Mouse (Mus musculus): ENCODE measurements around the gene Arhgap11a.

Gene Arhgap11a

DNA sequence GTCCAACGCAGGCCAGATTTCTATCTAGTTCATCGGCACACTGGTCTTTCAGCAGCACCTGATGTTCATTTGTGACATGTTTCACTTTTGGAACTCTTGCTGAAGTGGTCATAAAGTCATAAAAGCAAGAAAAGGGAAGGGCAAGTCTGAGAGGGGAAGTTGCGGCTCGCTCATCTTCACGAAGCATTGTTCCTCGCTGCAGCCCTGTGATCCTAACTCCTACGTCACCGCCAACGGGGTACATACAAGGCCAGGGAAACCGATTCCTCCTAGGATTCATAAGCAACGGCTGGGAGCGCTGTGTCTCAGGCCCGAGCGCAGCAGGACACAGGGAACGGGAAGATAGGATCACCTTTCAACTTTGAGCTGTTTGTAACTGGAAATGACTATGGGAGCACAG lies 28.3 kb downstream of the Arhgap11a start:
- no peak for DNase-seq (ENCODE audit: extremely low spot score, low read depth, low spot score)

DNA sequence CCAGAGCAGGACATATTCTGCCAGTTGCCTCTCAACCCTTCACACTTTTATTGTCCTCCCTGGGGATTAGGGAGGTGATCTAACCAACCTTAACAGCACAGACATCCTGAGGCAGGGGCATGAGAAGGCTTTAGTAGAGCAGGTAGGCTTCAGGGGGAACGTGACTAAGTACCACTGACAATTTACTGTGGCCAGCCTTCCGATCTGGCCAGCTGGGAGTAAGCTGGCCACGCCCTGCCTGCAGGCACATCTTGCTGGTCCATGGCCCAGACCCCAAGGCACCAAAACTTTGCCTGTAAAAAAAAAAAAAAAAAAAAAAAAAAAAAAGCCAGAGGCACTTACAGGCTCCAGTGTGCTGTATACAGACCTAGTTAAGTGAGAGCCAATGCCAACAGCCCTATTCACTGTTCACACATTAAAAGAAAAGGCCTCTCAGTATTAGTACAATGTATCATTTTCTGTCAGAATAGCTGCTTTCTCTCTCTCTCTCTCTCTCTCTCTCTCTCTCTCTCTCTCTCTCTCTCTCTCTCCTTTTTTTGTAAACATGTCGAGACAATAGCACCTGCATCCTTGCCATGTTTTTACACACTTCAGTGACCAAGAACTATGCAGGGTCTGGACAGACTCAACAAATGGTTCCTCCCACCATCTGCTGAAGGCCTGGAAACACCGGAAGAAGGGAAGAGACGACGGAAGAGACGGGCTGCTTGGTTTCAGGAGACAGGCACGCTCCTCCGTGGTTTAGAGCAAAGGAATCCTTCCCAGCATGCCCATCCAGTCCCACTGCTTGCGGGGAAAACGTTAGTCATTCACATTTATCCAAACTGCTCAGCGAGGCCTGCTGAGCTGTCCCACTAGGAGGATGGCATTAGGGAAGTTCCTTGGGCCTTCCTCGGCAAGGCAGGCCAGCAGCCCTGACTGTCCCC lies 30.5 kb downstream of the Arhgap11a start:
- no peak for DNase-seq (ENCODE audit: extremely low spot score, low read depth, low spot score)

DNA sequence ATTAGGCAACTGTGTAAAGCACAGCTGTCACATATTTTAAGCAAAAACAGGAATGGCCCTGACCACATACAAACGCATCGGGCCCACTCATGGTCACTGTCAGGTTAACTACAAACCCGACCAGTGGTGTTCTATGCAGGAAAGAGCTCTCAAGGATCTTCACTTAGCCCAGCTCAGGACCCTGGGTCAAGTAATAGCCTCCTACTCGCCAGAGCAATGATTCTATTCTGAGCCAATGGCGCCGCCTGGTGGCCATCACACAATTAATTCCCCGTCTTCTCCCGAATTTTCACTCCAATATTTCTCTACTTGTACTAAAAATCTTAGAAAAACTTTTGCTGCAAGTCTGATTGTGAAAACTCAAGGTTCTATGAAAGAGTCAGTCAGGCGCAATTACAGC lies 40.8 kb downstream of the Arhgap11a start:
- peak; percentile 72 for DNase-seq (ENCODE audit: extremely low spot score, low read depth, low spot score)

- no peak for DNase-seq (ENCODE audit: extremely low spot score, low read depth, low spot score)
Measured at GRCm38 (mm10) chr2:113806851-113807577, 41.4 kb downstream of the Arhgap11a start.

DNA sequence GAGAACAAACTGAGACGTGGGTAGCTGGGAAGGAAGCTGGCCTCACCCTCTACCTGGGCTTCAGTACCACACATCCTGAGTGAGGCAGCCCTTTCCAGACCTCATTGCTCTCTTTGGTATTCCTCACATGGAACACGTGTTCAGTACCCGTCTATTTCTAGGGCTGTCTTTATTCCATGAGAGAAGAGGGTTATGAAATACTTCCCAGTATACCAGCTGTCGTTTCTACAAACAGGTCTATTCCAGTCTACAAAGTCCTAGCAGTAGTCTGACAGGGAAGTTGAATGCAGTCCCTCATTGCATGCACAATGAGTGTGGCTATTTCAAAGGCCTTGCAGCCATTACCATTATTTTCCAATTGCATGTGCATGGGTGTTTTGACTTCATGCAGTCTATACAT lies 42.7 kb downstream of the Arhgap11a start:
- DNase-seq (ENCODE audit: extremely low spot score, low read depth, low spot score) = no peak

DNA sequence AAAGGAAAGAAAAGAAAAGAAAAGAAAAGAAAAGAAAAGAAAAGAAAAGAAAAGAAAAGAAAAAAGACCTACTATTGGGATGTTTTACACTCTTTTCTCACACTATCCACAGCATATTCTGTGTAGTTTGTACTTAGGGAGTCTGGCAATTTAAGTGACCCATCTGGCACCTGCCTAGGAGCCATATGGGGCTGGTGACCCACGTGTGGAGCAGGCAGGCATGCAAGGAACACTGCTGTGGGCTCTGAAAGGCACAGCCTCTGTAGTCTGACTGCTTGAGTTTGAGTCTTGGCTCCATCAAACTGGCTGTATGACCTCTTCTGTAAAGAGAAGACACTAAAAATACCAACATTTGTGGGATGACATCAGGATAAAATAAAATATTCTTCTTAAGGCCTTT lies 44.7 kb downstream of the Arhgap11a start:
- no peak for DNase-seq (ENCODE audit: extremely low spot score, low read depth, low spot score)

- DNase-seq (ENCODE audit: extremely low spot score, low read depth, low spot score) = no peak
Measured at GRCm38 (mm10) chr2:113800846-113801245, 47.6 kb downstream of the Arhgap11a start.

DNA sequence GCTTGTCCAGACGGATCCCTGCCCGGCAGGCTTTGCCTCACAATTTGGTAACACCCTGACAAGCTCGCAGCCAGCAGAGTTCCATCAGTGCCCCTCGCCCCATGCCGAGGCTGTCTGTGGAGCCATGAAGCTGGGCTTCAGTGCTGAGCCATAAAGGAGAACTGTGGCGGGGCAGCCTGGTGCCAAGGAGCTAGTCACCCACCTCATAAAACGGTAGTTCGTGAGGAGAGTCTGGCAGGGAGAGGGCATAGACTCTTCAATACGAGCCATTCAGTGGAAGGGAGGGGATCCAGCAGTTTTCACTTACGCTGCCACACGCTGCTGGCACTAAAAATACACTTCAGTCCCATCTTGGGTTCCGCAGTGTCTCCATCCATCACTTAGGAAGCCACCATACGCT lies 49.9 kb downstream of the Arhgap11a start:
- DNase-seq (ENCODE audit: extremely low spot score, low read depth, low spot score) = no peak

GRCm38 (mm10) chr2:113795186-113795585 lies 53.3 kb downstream of the Arhgap11a start:
- DNase-seq (ENCODE audit: extremely low spot score, low read depth, low spot score) = no peak

DNA sequence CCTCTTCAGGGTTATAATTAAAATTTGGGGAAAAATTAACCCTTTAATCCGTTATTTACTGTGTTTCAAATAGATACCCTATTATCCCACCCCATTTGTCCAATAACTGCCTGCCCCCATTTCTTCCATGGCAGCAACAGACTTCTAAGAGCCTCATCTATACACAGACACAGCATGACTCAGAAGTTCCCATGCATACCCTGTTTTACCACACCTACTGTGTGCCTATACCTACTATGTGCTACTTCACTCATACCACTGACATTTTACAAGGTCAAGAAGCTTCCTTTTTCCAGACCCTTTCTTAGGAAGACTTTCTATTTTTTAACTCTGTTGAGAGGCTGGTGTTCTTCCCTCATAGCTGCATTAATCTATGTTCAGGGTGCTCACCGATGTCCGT lies 54.9 kb downstream of the Arhgap11a start:
- no peak for DNase-seq (ENCODE audit: extremely low spot score, low read depth, low spot score)

DNA sequence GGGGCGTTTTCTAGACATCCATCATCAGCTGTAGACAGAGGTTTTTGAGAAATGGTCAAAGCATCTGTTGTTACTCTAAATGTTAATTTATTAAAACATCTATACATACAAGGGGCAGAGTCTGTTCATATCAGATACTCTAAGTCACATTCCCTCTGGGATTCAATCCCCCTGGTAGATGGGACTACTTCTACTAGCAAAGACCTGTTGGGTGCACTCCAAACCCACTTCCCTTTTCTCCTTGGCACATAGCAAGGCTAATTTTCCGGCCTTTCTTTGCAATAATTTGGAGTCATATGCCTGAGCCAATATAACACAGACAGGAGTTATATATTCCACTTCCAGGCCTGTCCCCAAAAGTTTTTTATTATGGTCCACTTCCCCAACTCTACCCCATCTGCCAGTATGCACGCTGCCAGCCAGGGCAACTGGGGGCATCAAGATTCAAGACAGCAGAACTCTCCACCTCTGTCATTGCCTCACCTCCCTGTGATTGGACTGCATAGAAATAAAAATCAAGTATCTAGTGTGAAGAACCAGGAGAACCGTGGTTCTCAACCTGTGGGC lies 59.6 kb downstream of the Arhgap11a start:
- DNase-seq (ENCODE audit: extremely low spot score, low read depth, low spot score) = no peak

GRCm38 (mm10) chr2:113787882-113788281 lies 60.6 kb downstream of the Arhgap11a start:
- DNase-seq (ENCODE audit: extremely low spot score, low read depth, low spot score) = no peak

- no peak for DNase-seq (ENCODE audit: extremely low spot score, low read depth, low spot score)
Measured at GRCm38 (mm10) chr2:113784851-113785250, 63.6 kb downstream of the Arhgap11a start.

- DNase-seq (ENCODE audit: extremely low spot score, low read depth, low spot score) = no peak
Measured at GRCm38 (mm10) chr2:113781521-113781920, 66.9 kb downstream of the Arhgap11a start.
